Mouse (Mus musculus) layer of hippocampus, adult 18-20 months (tissue): Measurements from ENCODE around the gene Grk1. TPM values are rescaled to one million over a fixed set of nuclear protein-coding genes. Genes with fewer than 3 reads are reported as not detected.

Experiments used
- total RNA-seq, 2 experiments: library from RNA; stranded (reverse); gene quantifications; 2 replicates each; pipeline ENCODE4 v1.2.3; 2021

The Grk1 gene
- total RNA-seq, 2 experiments from 2014 or later: not detected

Other genes starting within 250 kb of the Grk1 start
- 100 to 1,000 TPM; 275 to 276 TPM for gene Lamp1, start 245.9 kb upstream of the Grk1 start, total RNA-seq
- 1 to 10 TPM; 3.6 to 3.7 TPM for gene Grtp1, start 204.5 kb upstream of the Grk1 start, total RNA-seq
- 1 to 10 TPM in 1 of 2 experiments, under 1 TPM in 1; 0.74 to 1.8 TPM for gene Adprhl1, start 150.9 kb upstream of the Grk1 start, total RNA-seq
- 10 to 100 TPM; 39.4 to 39.9 TPM for gene Dcun1d2, start 117.0 kb upstream of the Grk1 start, total RNA-seq
- 10 to 100 TPM; 44.3 to 47.1 TPM for gene Tmco3, start 116.9 kb upstream of the Grk1 start, total RNA-seq
- gene Tfdp1, start 66.3 kb upstream of the Grk1 start, total RNA-seq: 10 to 100 TPM; 57.6 to 58.0 TPM
- gene Atp4b, start 8.3 kb upstream of the Grk1 start, total RNA-seq: not detected
- 1 to 10 TPM; 4.1 to 5.4 TPM for gene Tmem255b, start 30.1 kb downstream of the Grk1 start, total RNA-seq
- gene Gas6, start 89.4 kb downstream of the Grk1 start, total RNA-seq: 10 to 100 TPM; 84.0 to 95.1 TPM
- not detected for gene 1700029H14Rik, start 157.4 kb downstream of the Grk1 start, total RNA-seq